Mouse (Mus musculus): ENCODE data around the gene Stac.

- no peak for TF ChIP-seq CTCF (IDR thresholded peaks at IDR 0.05)
- TF ChIP-seq POLR2A (IDR thresholded peaks at IDR 0.05; ENCODE audit: insufficient read depth, low read depth, low read length): no peak
- TF ChIP-seq EP300 (IDR thresholded peaks at IDR 0.05; ENCODE audit: insufficient read depth, low read depth, low read length): no peak
These were observed 155.3 kb downstream of the Stac start for GRCm38 (mm10) chr9:111534744-111535423.
